17 mouse cellular contexts compared by ENCODE assay signal in genomic region chr8:48141023-48141422, GRCm38 (mm10). TPM values are rescaled to one million over a fixed set of nuclear protein-coding genes. Genes with fewer than 3 reads are reported as not detected.
A peak's percentile ranks its signal among the peaks of the same experiment; 100 is the strongest.
DNase-seq lines count a peak whose midpoint lies in the region; ATAC-seq lines count a peak whose summit lies in the region.
"Had no signal": no experiment of that assay in that cellular context is flagged by ENCODE, and none has a peak within 500 bp of the region (broad histone marks: within the 10 kb centered on the region; RNA-seq: fewer than 3 reads in every experiment).

No protein-coding gene starts in this region.

- 75% methylated on average over 5 of the region's 5 CpGs for WGBS in forebrain, embryonic 15.5 days
- WGBS in forebrain, embryonic 10.5 days: 96% methylated on average over 5 of the region's 5 CpGs
- 84% methylated on average over 5 of the region's 5 CpGs for WGBS in lung, embryonic 16.5 days
- WGBS in neural tube, embryonic 15.5 days: 39% methylated on average over 5 of the region's 5 CpGs

- peak overlapping the region; percentile 65 for H3K27ac ChIP-seq in forebrain, embryonic 15.5 days (replicated peaks)
- no peak overlapping the region for H3K27ac ChIP-seq in forebrain, embryonic 10.5 days
- H3K27ac ChIP-seq in lung, embryonic 16.5 days (ENCODE audit: low read length): no peak overlapping the region
- H3K27ac ChIP-seq in neural tube, embryonic 15.5 days (replicated peaks): no peak overlapping the region
- H3K27ac ChIP-seq: intestine, embryonic 15.5 days; liver, embryonic 12.5 days; lung, embryonic 15.5 days; stomach, postnatal 0 days had no signal

- H3K27me3 ChIP-seq in forebrain, embryonic 15.5 days: no peaks in the 10 kb centered on the region
- H3K27me3 ChIP-seq in forebrain, embryonic 10.5 days (ENCODE audit: poor library complexity, severe bottlenecking): no peaks in the 10 kb centered on the region
- H3K27me3 ChIP-seq in lung, embryonic 16.5 days (ENCODE audit: control insufficient read depth, insufficient read depth, low read depth, low read length): no peaks in the 10 kb centered on the region
- no peaks in the 10 kb centered on the region for H3K27me3 ChIP-seq in neural tube, embryonic 15.5 days (replicated peaks)
- H3K27me3 ChIP-seq: intestine, embryonic 15.5 days; liver, embryonic 12.5 days; lung, embryonic 15.5 days; megakaryocyte, embryonic 14.5 days had no signal

- H3K9ac ChIP-seq in forebrain, embryonic 15.5 days (replicated peaks): no peak overlapping the region
- no peak overlapping the region for H3K9ac ChIP-seq in lung, embryonic 16.5 days (ENCODE audit: low read length)
- no peak overlapping the region for H3K9ac ChIP-seq in neural tube, embryonic 15.5 days (replicated peaks)
- H3K9ac ChIP-seq: intestine, embryonic 15.5 days; liver, embryonic 12.5 days; lung, embryonic 15.5 days had no signal

- no peak overlapping the region for H3K4me3 ChIP-seq in forebrain, embryonic 15.5 days
- no peak overlapping the region for H3K4me3 ChIP-seq in forebrain, embryonic 10.5 days
- H3K4me3 ChIP-seq in lung, embryonic 16.5 days (ENCODE audit: low read length): no peak overlapping the region
- H3K4me3 ChIP-seq in neural tube, embryonic 15.5 days (replicated peaks): no peak overlapping the region
- H3K4me3 ChIP-seq: intestine, embryonic 15.5 days; liver, embryonic 12.5 days; lung, embryonic 15.5 days; megakaryocyte, embryonic 14.5 days had no signal

- H3K4me1 ChIP-seq in forebrain, embryonic 15.5 days: peaks cover 35% of the 10 kb centered on the region
- H3K4me1 ChIP-seq in forebrain, embryonic 10.5 days: no peaks in the 10 kb centered on the region; the same call in 1 of the 2 replicates
- H3K4me1 ChIP-seq in lung, embryonic 16.5 days (replicated peaks; ENCODE audit: control insufficient read depth, insufficient read depth, low read length): no peaks in the 10 kb centered on the region
- H3K4me1 ChIP-seq in neural tube, embryonic 15.5 days: peaks cover 22% of the 10 kb centered on the region
- H3K4me1 ChIP-seq: intestine, embryonic 15.5 days; liver, embryonic 12.5 days; lung, embryonic 15.5 days; megakaryocyte, embryonic 14.5 days had no signal

- H3K4me2 ChIP-seq in forebrain, embryonic 15.5 days (replicated peaks): no peak overlapping the region
- no peak overlapping the region for H3K4me2 ChIP-seq in lung, embryonic 16.5 days (ENCODE audit: low read depth, low read length)
- H3K4me2 ChIP-seq in neural tube, embryonic 15.5 days: no peak overlapping the region
- H3K4me2 ChIP-seq: heart, embryonic 11.5 days; intestine, embryonic 15.5 days; liver, embryonic 12.5 days; lung, embryonic 15.5 days had no signal

- DNase-seq in cerebellum, adult 9-11 months: peak; percentile 9
- no peak for DNase-seq in cerebellum, adult 8-10 months
- no peak for DNase-seq in forebrain, embryonic 10.5 days (ENCODE audit: extremely low spot score, low spot score)
- no peak for DNase-seq in lung, postnatal 36 days
- DNase-seq: heart, postnatal 14 days; layer of hippocampus, postnatal 36 days had no signal

- H3K36me3 ChIP-seq in forebrain, embryonic 15.5 days: no peaks in the 10 kb centered on the region
- peaks cover 80% of the 10 kb centered on the region for H3K36me3 ChIP-seq in forebrain, embryonic 10.5 days (replicated peaks)
- H3K36me3 ChIP-seq in lung, embryonic 16.5 days (ENCODE audit: control insufficient read depth, insufficient read depth, low read length): 0 out of 2 replicates have a peak, but pooled peaks cover 3% of the 10 kb centered on the region
- H3K36me3 ChIP-seq in neural tube, embryonic 15.5 days: no peaks in the 10 kb centered on the region

- ATAC-seq in forebrain, embryonic 15.5 days (replicated peaks): peak; percentile 46
- 0 out of 2 replicates have a peak, but pooled peaks have one; percentile 10 for ATAC-seq in lung, embryonic 16.5 days (ENCODE audit: low read depth)
- ATAC-seq in neural tube, embryonic 15.5 days (ENCODE audit: low FRiP score): peak; percentile 55
- ATAC-seq in megakaryocyte progenitor cell, adult 5-6 weeks (replicated peaks; ENCODE audit: poor library complexity): no peak
- ATAC-seq: intestine, embryonic 15.5 days; liver, embryonic 12.5 days had no signal

- H3K9me3 ChIP-seq in forebrain, embryonic 15.5 days: no peaks in the 10 kb centered on the region
- no peaks in the 10 kb centered on the region; the same call in 1 of the 2 replicates for H3K9me3 ChIP-seq in forebrain, embryonic 10.5 days
- no peaks in the 10 kb centered on the region for H3K9me3 ChIP-seq in lung, embryonic 16.5 days (ENCODE audit: control insufficient read depth, low read length)
- no peaks in the 10 kb centered on the region for H3K9me3 ChIP-seq in neural tube, embryonic 15.5 days (replicated peaks)
- H3K9me3 ChIP-seq: intestine, embryonic 15.5 days; liver, embryonic 12.5 days; lung, embryonic 15.5 days had no signal

RNA-seq across cellular contexts. Expression of gene Dctd, which starts 42.1 kb away (rescaled TPM):
- polyA plus RNA-seq in forebrain, embryonic 15.5 days (2015; fragmentation: Nextera tagmentation; extraction: Ambion mirVana): 13.1 and 14.4 TPM in 2 replicates
- 50.0 and 51.5 TPM in 2 replicates for polyA plus RNA-seq in forebrain, embryonic 10.5 days (2016; fragmentation: Nextera tagmentation; extraction: Ambion mirVana)
- polyA plus RNA-seq in lung, embryonic 16.5 days (2015; fragmentation: Nextera tagmentation; extraction: Ambion mirVana): 12.6 and 16.3 TPM in 2 replicates
- 11.7 and 15.5 TPM in 2 replicates for polyA plus RNA-seq in neural tube, embryonic 15.5 days (2015; fragmentation: Nextera tagmentation; extraction: Ambion mirVana)
- 52.8 and 61.8 TPM in 2 replicates for total RNA-seq in megakaryocyte progenitor cell, adult 5-6 weeks (2015)
- total RNA-seq in megakaryocyte progenitor cell, adult 5-6 weeks (2017): 59.5 and 67.3 TPM in 2 replicates
- total RNA-seq: neutrophil, adult 5-6 weeks had no signal
